Mouse (Mus musculus): ENCODE data around the gene Heatr5a. TPM values are rescaled to one million over a fixed set of nuclear protein-coding genes. Genes with fewer than 3 reads are reported as not detected.

The Heatr5a gene
- total RNA-seq, 2 experiments from 2014 or later: 16.7 to 29.0 TPM

GRCm38 (mm10) chr12:51866226-51866910 is 104.8 kb downstream of the Heatr5a start:
- peak overlapping the region; percentile 64 for H3K4me3 ChIP-seq
- DNase-seq: peak; percentile 83
- TF ChIP-seq CTCF (IDR thresholded peaks at IDR 0.05): no peak
- H3K27ac ChIP-seq: peak overlapping the region; percentile 96
- intact Hi-C loops (cut with DNase I): loop anchor here (1.0 kb wide), 2 partner anchors 22 to 37 kb away; partner anchors contain the start of gene Hectd1

GRCm38 (mm10) chr12:51865790-51866179 is 105.3 kb downstream of the Heatr5a start:
- Histone ChIP-seq H3K27ac (peak overlapping the region; percentile 96), H3K4me3 (peak overlapping the region; percentile 64)
- intact Hi-C loops (cut with DNase I): loop anchor here (1.0 kb wide), 2 partner anchors 21 to 36 kb away; partner anchors contain the start of gene Hectd1
- peak; percentile 73 for DNase-seq
- no peak for TF ChIP-seq CTCF (IDR thresholded peaks at IDR 0.05)

GRCm38 (mm10) chr12:51865061-51865789 is 105.9 kb downstream of the Heatr5a start:
- peak overlapping the region; percentile 96 for H3K27ac ChIP-seq
- TF ChIP-seq CTCF (IDR thresholded peaks at IDR 0.05): no peak
- intact Hi-C loops (cut with DNase I): no loop called here
- peak; percentile 59 for DNase-seq
- peak overlapping the region; percentile 64 for H3K4me3 ChIP-seq

- DNase-seq: no peak
- intact Hi-C loops (cut with DNase I): loop anchor here (2.0 kb wide), 1 partner anchor 17 kb away; no protein-coding TSS in a partner anchor
- peak overlapping the region; percentile 96 for H3K27ac ChIP-seq
- TF ChIP-seq CTCF (IDR thresholded peaks at IDR 0.05): no peak
- H3K4me3 ChIP-seq: no peak overlapping the region
These were observed 107.8 kb downstream of the Heatr5a start for GRCm38 (mm10) chr12:51863116-51864002.

GRCm38 (mm10) chr12:51858134-51859028 is 112.7 kb downstream of the Heatr5a start:
- no peak for TF ChIP-seq CTCF (IDR thresholded peaks at IDR 0.05)
- H3K4me3 ChIP-seq: no peak overlapping the region
- no peak overlapping the region for H3K27ac ChIP-seq
- intact Hi-C loops (cut with DNase I): no loop called here
- no peak for DNase-seq

- intact Hi-C loops (cut with DNase I): no loop called here
- no peak for DNase-seq
- no peak for TF ChIP-seq CTCF (IDR thresholded peaks at IDR 0.05)
- Histone ChIP-seq H3K27ac (peak overlapping the region; percentile 31), H3K4me3 (no peak overlapping the region)
These were observed 114.3 kb downstream of the Heatr5a start for GRCm38 (mm10) chr12:51856768-51857295.

- DNase-seq: no peak
- intact Hi-C loops (cut with DNase I): no loop called here
- TF ChIP-seq CTCF (IDR thresholded peaks at IDR 0.05): no peak
These were observed 115.2 kb downstream of the Heatr5a start for GRCm38 (mm10) chr12:51855872-51856271.

GRCm38 (mm10) chr12:51855453-51855852 is 115.7 kb downstream of the Heatr5a start:
- Histone ChIP-seq H3K4me3 (no peak overlapping the region), H3K27ac (no peak overlapping the region)
- DNase-seq: no peak
- no peak for TF ChIP-seq CTCF (IDR thresholded peaks at IDR 0.05)
- intact Hi-C loops (cut with DNase I): no loop called here

More at GRCm38 (mm10) chr12:51855872-51856271, 115.2 kb downstream of the Heatr5a start:
- Histone ChIP-seq H3K4me3 (no peak overlapping the region), H3K27ac (no peak overlapping the region)

- Histone ChIP-seq H3K4me3 (no peak overlapping the region), H3K27ac (no peak overlapping the region)
- no peak for DNase-seq
- no peak for TF ChIP-seq CTCF (IDR thresholded peaks at IDR 0.05)
- intact Hi-C loops (cut with DNase I): no loop called here
These were observed 119.5 kb downstream of the Heatr5a start for GRCm38 (mm10) chr12:51851617-51852016.

GRCm38 (mm10) chr12:51851155-51851554 is 120.0 kb downstream of the Heatr5a start:
- intact Hi-C loops (cut with DNase I): no loop called here
- Histone ChIP-seq H3K4me3 (no peak overlapping the region), H3K27ac (no peak overlapping the region)
- no peak for DNase-seq
- no peak for TF ChIP-seq CTCF (IDR thresholded peaks at IDR 0.05)

GRCm38 (mm10) chr12:51850339-51850738 is 120.8 kb downstream of the Heatr5a start:
- H3K4me3 ChIP-seq: no peak overlapping the region
- intact Hi-C loops (cut with DNase I): no loop called here
- no peak for TF ChIP-seq CTCF (IDR thresholded peaks at IDR 0.05)
- DNase-seq: no peak
- no peak overlapping the region for H3K27ac ChIP-seq
